Mouse (Mus musculus) spleen, adult 2 months (tissue): ENCODE data around the gene Gm7257.

Experiments
- CTCF ChIP-seq: fragments of 200-500 bp; IDR thresholded peaks from 2 replicates; pipeline ENCODE4 v1.5.1; 2011; ENCODE audit warnings: mild to moderate bottlenecking, inconsistent platforms; ENCODE audit not compliant: insufficient read depth, insufficient read length, insufficient replicate concordance; ENCODE audit errors: extremely low read depth
- POLR2A ChIP-seq: fragments of 200-500 bp; IDR thresholded peaks from 2 replicates; pipeline ENCODE4 v1.6.1; 2011; ENCODE audit warnings: low read depth, low read length, inconsistent platforms

DNA sequence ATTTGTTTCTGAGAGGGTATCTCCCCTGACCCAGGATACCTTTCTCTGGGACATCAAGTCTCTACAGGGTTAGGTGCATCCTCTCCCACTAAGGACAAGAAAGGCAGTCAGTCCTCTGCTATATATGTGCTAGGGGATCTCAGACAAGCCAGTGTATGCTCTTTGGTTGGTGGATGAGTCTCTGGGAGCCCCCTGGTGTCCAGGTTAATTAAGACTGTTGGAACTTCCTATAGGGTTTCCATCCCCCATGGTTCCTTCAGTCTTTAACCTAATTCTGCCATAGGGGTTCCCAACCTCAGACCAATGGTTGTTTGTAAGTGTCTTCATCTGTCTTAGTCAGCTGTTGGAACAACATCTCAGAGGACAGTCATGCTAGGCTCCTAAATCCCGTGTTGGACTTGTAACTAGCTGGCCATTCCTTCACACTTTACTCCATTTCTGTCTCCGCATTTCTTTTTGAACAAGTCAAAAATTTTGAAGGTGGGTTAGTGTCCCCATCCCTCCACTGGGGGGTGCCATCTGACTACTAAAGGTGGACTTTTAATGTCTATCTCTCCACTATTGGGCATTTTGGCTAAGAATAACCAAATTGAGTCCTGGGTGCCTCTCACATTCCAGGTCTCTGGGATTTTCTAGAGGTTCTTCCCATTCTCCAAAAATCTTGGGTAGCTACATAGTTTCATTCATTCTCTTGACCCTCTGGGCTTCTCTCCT, 3.5 kb downstream of the Gm7257 start:
- no peak for TF ChIP-seq POLR2A
- TF ChIP-seq CTCF, result no peak
